Mouse (Mus musculus) forebrain, embryonic 14.5 days (tissue): ENCODE data around the gene Gm27029. TPM values are rescaled to one million over a fixed set of nuclear protein-coding genes. Genes with fewer than 3 reads are reported as not detected.
"Not testable (repeated sequence)": the region's sequence is repeated elsewhere in the genome, so short reads cannot be mapped to it uniquely, and the experiment has no call there.

Experiments
- ATAC-seq: fragments of 200-750 bp; cut with Nextera tagmentation; 2 replicates; pipeline ENCODE4 v1.8.0; 2017; ENCODE audit warnings: mild to moderate bottlenecking, moderate library complexity
- DNase-seq: peaks from one replicate; pipeline ENCODE4 v3.0.0-alpha.2; 2015; ENCODE audit warnings: low spot score
- H3K27ac ChIP-seq: fragments of 300-500 bp; sonication (generic); 2 replicates; pipeline ENCODE4 v1.5.1; 2014; ENCODE audit warnings: low read depth, mild to moderate bottlenecking, control low read depth, low read length, moderate library complexity
- H3K27me3 ChIP-seq: fragments of 300-500 bp; sonication (generic); replicated peaks from 2 replicates; pipeline ENCODE4 v1.6.1; 2014; ENCODE audit warnings: low read length, control low read depth, mixed read lengths; ENCODE audit not compliant: control insufficient read depth, insufficient read depth
- H3K36me3 ChIP-seq: fragments of 300-500 bp; sonication (generic); 2 replicates; pipeline ENCODE4 v1.6.1; 2014; ENCODE audit warnings: low read length, control low read depth; ENCODE audit not compliant: control insufficient read depth, insufficient read depth
- H3K4me1 ChIP-seq: fragments of 300-500 bp; sonication (generic); 2 replicates; pipeline ENCODE4 v1.6.1; 2014; ENCODE audit warnings: antibody characterized with exemption, low read length, control low read depth; ENCODE audit not compliant: control insufficient read depth, insufficient read depth
- H3K4me2 ChIP-seq: fragments of 300-500 bp; sonication (generic); 2 replicates; pipeline ENCODE4 v1.6.1; 2014; ENCODE audit warnings: mild to moderate bottlenecking, control low read depth, low read length
- H3K4me3 ChIP-seq: fragments of 300-500 bp; sonication (generic); 2 replicates; pipeline ENCODE4 v1.5.1; 2014; ENCODE audit warnings: low read depth, low read length, control low read depth
- H3K9ac ChIP-seq: fragments of 300-500 bp; sonication (generic); 2 replicates; pipeline ENCODE4 v1.6.1; 2014; ENCODE audit warnings: mild to moderate bottlenecking, low read length, control low read depth, moderate library complexity
- H3K9me3 ChIP-seq: fragments of 300-500 bp; sonication (generic); replicated peaks from 2 replicates; pipeline ENCODE4 v1.6.1; 2016; ENCODE audit warnings: low read length, control low read depth, mixed read lengths; ENCODE audit not compliant: control insufficient read depth
- WGBS: fragments of 180-500 bp; shearing (Covaris S2); extraction: QIAGEN DNeasy Blood & Tissue Kit; methylation state at CpG from one replicate; pipeline ENCODE4 v1.1.7; 2014; 5-methylcytosine and 5-hydroxymethylcytosine counted together
- polyA plus RNA-seq: library from polyadenylated mRNA; unstranded; fragments of >200 nt; fragmentation: Nextera tagmentation; extraction: Ambion mirVana; gene quantifications from 2 replicates; pipeline ENCODE4 v1.2.1, GENCODE M21; 2014

Gene Gm27029
- polyA plus RNA-seq = 6.8 and 7.3 TPM in 2 replicates

- 0 out of 2 replicates have a peak, but pooled peaks cover 4% of the 10 kb centered on the region for H3K36me3 ChIP-seq
- 6% methylated on average over 23 of the region's 23 CpGs for WGBS
- ATAC-seq = peak; percentile 32
These were observed at the start of gene Gm27029 for GRCm38 (mm10) chr11:101424105-101424851. TSS of gene Gm27029 (minus strand) at chr11:101424796.

GRCm38 (mm10) chr11:101474298-101474697, 49.7 kb upstream of the Gm27029 start:
- Histone ChIP-seq H3K9ac (no peak overlapping the region), H3K9me3 (no peaks in the 10 kb centered on the region), H3K4me1 (peaks cover 10% of the 10 kb centered on the region; the same call in 1 of the 2 replicates), H3K4me2 (no peak overlapping the region), H3K27me3 (no peaks in the 10 kb centered on the region), H3K4me3 (no peak overlapping the region), H3K36me3 (peaks cover 15% of the 10 kb centered on the region; the same call in 1 of the 2 replicates), H3K27ac (no peak overlapping the region)
- WGBS = 57% methylated on average over 5 of the region's 5 CpGs
- DNase-seq (no peak), ATAC-seq (no peak)

More at GRCm38 (mm10) chr11:101424105-101424851, at the start of gene Gm27029:
- Histone ChIP-seq H3K27ac (peak within 1 kb of the TSS; percentile 75), H3K27me3 (no peaks in the 10 kb centered on the region), H3K4me2 (peak within 1 kb of the TSS; percentile 89), H3K9me3 (no peaks in the 10 kb centered on the region), H3K4me3 (peak within 1 kb of the TSS; percentile 94), H3K9ac (peak within 1 kb of the TSS; percentile 84), H3K4me1 (peaks cover 22% of the 10 kb centered on the region)
- DNase-seq = no peak

GRCm38 (mm10) chr11:101473686-101474085, 49.1 kb upstream of the Gm27029 start:
- not testable (repeated sequence) for H3K9ac ChIP-seq, H3K27me3 ChIP-seq, H3K4me1 ChIP-seq, H3K27ac ChIP-seq, ATAC-seq, H3K4me3 ChIP-seq, H3K9me3 ChIP-seq, H3K4me2 ChIP-seq, DNase-seq
- H3K36me3 ChIP-seq = peaks cover 15% of the 10 kb centered on the region; the same call in 1 of the 2 replicates
- 85% methylated on average over 1 of the region's 1 CpGs for whole genome bisulfite sequencing

- no peak overlapping the region for H3K4me3 ChIP-seq
- peak overlapping the region; percentile 3; the same call in 1 of the 2 replicates for H3K4me2 ChIP-seq
- H3K9me3 ChIP-seq = no peaks in the 10 kb centered on the region
- DNase-seq (no peak), ATAC-seq (no peak)
- peaks cover 15% of the 10 kb centered on the region; the same call in 1 of the 2 replicates for H3K36me3 ChIP-seq
- WGBS = 55% methylated on average over 7 of the region's 7 CpGs
- peaks cover 9% of the 10 kb centered on the region for H3K4me1 ChIP-seq
- H3K27ac ChIP-seq = no peak overlapping the region
- H3K27me3 ChIP-seq = no peaks in the 10 kb centered on the region
- no peak overlapping the region for H3K9ac ChIP-seq
These were observed 47.7 kb upstream of the Gm27029 start for GRCm38 (mm10) chr11:101472336-101472735.

- H3K4me2 ChIP-seq = no peak overlapping the region; the same call in 1 of the 2 replicates
- DNase-seq (no peak), ATAC-seq (no peak)
- H3K36me3 ChIP-seq = peaks cover 15% of the 10 kb centered on the region; the same call in 1 of the 2 replicates
- H3K4me3 ChIP-seq = no peak overlapping the region
- H3K27ac ChIP-seq = no peak overlapping the region
- no peaks in the 10 kb centered on the region for H3K9me3 ChIP-seq
- no peak overlapping the region for H3K9ac ChIP-seq
- H3K4me1 ChIP-seq = peaks cover 12% of the 10 kb centered on the region
- no peaks in the 10 kb centered on the region for H3K27me3 ChIP-seq
- WGBS = 60% methylated on average over 3 of the region's 3 CpGs
These were observed 47.3 kb upstream of the Gm27029 start for GRCm38 (mm10) chr11:101471926-101472325.

GRCm38 (mm10) chr11:101470206-101470605, 45.6 kb upstream of the Gm27029 start:
- Histone ChIP-seq H3K36me3 (peaks cover 15% of the 10 kb centered on the region; the same call in 1 of the 2 replicates), H3K27ac (no peak overlapping the region), H3K4me1 (peaks cover 16% of the 10 kb centered on the region), H3K9ac (peak overlapping the region; percentile 47), H3K27me3 (no peaks in the 10 kb centered on the region), H3K4me2 (peak overlapping the region; percentile 50), H3K4me3 (peak overlapping the region; percentile 22), H3K9me3 (no peaks in the 10 kb centered on the region)
- ATAC-seq (no peak), DNase-seq (no peak)
- 15% methylated on average over 7 of the region's 7 CpGs for WGBS

- WGBS = 74% methylated on average over 4 of the region's 4 CpGs
- ATAC-seq (no peak), DNase-seq (no peak)
- no peaks in the 10 kb centered on the region for H3K9me3 ChIP-seq
- peak overlapping the region; percentile 78 for H3K4me3 ChIP-seq
- 0 out of 2 replicates have a peak overlapping the region, but pooled peaks have one; percentile 87 for H3K27ac ChIP-seq
- H3K27me3 ChIP-seq = no peaks in the 10 kb centered on the region
- peak overlapping the region; percentile 82 for H3K4me2 ChIP-seq
- H3K9ac ChIP-seq = peak overlapping the region; percentile 88
- peaks cover 21% of the 10 kb centered on the region for H3K4me1 ChIP-seq
- peaks cover 15% of the 10 kb centered on the region; the same call in 1 of the 2 replicates for H3K36me3 ChIP-seq
These were observed 44.6 kb upstream of the Gm27029 start for GRCm38 (mm10) chr11:101469155-101469554.

GRCm38 (mm10) chr11:101468731-101469130, 44.1 kb upstream of the Gm27029 start:
- ATAC-seq = no peak
- DNase-seq = no peak
- WGBS = 7% methylated on average over 13 of the region's 13 CpGs
- Histone ChIP-seq H3K9me3 (no peaks in the 10 kb centered on the region), H3K4me3 (peak overlapping the region; percentile 78), H3K4me2 (peak overlapping the region; percentile 82), H3K4me1 (peaks cover 26% of the 10 kb centered on the region), H3K27ac (peak overlapping the region; percentile 87), H3K9ac (peak overlapping the region; percentile 88), H3K36me3 (peaks cover 15% of the 10 kb centered on the region; the same call in 1 of the 2 replicates), H3K27me3 (no peaks in the 10 kb centered on the region)

GRCm38 (mm10) chr11:101468263-101468688, 43.7 kb upstream of the Gm27029 start:
- Histone ChIP-seq H3K4me3 (peak overlapping the region; percentile 78), H3K4me2 (peak overlapping the region; percentile 82), H3K9me3 (no peaks in the 10 kb centered on the region), H3K36me3 (peaks cover 15% of the 10 kb centered on the region; the same call in 1 of the 2 replicates), H3K9ac (peak overlapping the region; percentile 88), H3K27me3 (no peaks in the 10 kb centered on the region), H3K4me1 (peaks cover 30% of the 10 kb centered on the region), H3K27ac (peak overlapping the region; percentile 87)
- DNase-seq = no peak
- WGBS = under 1% methylated on average over 29 of the region's 31 CpGs
- ATAC-seq = peak; percentile 40; the same call in 1 of the 2 replicates
